Mouse (Mus musculus) spleen, adult 18-20 months (tissue): ENCODE measurements around the gene Erc1.

Experiments
- DNase-seq, 2 experiments: peaks; one replicate each; pipeline ENCODE4 v3.0.0; 2022; ENCODE audit warnings: mixed read lengths in 2 of 2

The Erc1 gene

GRCm38 (mm10) chr6:119796911-119797486, 51.0 kb downstream of the Erc1 start:
- DNase-seq, result no peak

DNA sequence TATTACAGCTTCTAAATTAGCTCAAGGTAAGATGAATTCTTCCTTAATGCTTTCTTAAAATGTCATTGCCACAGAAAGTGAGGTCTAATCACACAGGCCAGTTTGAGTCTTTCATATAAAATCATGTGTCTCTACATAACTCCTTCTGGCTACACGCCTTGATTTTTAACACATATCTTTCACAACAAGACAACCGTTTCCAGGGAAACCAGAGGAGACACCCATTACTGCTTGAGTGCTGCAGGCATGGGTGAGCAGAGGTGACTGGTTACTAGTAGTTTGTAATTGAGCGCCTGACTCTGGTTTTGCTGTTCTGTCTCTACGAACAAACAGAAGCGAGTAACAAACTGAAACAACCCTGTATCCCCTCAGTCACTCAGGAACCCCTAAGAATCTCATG, 51.7 kb downstream of the Erc1 start:
- no peak for DNase-seq

DNA sequence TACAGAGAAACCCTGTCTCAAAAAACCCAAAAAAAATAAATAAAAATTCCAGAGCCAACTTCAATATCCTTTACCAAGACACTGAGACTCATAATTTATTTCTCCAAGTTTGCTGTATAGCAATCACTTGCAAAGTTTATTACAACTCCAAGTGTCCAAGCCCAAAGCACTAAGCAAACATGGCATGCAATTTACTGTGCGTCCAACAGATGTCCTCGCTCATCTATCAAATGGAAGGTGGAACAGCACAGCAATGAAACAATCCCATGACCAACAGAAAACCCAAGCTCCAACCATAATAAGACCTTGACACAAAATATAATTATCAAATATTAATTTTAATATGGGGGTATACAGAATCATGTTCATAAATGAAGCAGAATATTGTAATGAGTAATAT, 55.4 kb downstream of the Erc1 start:
- peak; percentile 6 to 49 for DNase-seq

DNA sequence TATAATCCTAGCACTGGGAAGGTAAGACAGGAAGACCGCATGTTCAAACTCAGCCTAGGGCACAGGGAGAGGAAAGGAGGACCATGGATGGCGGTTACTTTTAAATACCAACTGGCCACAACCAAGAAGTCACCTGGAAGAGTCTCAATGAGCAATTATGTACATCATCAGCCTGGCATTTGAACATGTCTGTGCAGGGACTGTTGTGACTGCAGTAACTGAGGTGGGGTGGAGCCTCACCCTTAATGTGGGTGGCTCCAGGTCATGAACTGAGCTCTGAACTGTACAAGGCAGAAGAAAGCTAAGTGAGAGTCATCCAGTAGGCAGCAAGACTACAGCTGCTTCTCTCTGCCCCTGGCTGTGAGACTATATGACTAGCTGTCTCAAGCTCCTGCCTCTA, 65.6 kb downstream of the Erc1 start:
- no peak for DNase-seq

DNA sequence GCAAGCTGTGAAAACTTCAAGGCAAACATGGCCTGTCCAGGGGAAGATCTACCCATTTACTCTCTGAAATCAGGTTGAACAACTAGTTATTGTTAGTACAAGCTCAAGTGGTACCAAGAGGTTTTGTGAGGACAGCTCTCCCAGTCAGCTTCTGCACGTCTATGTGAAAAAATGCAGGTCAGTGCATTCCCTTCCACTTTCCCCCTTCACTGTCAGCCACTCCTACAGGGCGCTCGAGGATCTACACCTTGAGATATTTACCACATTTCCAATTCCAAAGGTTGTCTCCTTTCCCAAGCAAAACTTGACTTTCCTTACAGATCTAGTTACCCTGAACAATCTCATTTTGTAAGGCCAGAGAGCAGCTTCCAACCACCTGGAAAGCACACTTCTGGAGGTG, 66.9 kb downstream of the Erc1 start:
- no peak for DNase-seq

DNA sequence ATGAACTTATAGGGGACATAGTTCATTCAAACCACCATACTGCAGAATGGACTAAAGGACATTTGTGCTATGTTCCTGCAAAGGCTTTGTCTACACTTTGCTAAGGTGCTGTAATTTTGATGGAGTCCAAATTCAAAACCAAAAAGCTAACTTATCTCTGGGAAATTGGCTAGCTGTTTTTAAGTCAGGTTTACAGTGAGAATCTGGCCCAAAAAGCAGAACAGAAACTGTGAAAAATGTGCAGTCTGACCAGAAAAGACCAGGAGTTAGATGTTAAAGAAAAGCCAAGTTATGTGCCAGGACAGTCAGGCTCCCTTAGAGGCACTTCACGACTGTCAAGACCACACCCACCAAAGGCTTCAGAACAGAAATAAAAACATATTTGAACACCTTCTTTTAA, 79.2 kb downstream of the Erc1 start:
- no peak for DNase-seq

DNA sequence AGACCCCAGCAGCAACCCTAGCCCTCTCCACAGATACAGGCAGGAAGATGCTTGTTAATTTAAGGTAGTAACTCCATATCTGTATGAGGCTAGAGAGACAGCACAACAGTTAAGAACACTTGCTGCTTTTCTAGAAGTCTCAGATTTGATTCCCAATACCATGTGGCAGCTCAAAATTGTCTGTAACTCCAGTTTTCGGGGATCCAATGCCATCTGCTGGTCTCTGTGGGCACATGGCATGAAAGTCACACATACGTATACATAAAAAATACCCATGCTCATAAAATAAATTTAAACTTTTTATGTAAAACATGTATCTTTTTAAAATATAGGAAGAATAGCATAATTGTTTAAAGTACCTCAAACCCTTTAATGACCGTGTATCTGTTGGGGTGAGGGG, 83.6 kb downstream of the Erc1 start:
- no peak for DNase-seq

- no peak for DNase-seq
Observed at GRCm38 (mm10) chr6:119759866-119760265, 88.1 kb downstream of the Erc1 start.

DNA sequence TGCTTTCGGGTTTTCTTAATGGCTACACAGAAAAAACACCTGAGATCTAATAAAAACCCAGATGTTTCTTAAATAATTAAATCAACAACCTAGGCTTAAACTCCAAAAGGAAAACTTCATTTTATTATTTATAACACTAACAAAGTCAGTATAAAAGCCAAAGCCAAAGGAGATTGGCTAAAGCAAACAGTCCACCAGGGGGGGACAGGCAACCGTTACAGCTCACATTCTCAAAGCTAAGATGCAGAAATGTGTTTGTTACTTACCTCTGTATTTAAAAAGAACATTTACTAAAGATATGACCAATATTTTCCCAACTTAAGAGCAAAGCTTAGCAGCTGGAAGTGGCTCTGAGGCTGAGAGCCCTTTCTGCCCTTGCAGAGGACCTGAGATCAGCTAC, 89.5 kb downstream of the Erc1 start:
- no peak for DNase-seq

DNA sequence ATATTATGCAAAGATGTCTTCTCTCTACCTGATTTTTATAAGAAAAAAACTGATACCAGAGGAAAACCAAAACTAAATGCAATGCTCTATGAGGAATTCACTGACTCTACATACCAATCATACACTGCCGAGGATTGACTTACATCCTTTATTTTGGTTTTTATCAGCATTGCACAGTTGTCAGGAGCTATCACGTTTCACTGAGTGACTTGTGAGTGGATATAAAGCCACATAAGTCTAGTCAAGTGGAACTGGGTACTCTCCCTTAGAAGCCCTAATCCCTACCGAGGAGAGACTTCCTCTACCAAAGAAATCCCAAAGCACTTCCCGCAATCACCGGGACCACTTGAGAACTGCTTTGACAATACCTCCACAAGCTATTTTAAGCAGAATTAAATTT, 90.2 kb downstream of the Erc1 start:
- DNase-seq, result no peak

GRCm38 (mm10) chr6:119755866-119756265, 92.1 kb downstream of the Erc1 start:
- no peak for DNase-seq

GRCm38 (mm10) chr6:119749093-119749635, 98.8 kb downstream of the Erc1 start:
- no peak for DNase-seq

DNA sequence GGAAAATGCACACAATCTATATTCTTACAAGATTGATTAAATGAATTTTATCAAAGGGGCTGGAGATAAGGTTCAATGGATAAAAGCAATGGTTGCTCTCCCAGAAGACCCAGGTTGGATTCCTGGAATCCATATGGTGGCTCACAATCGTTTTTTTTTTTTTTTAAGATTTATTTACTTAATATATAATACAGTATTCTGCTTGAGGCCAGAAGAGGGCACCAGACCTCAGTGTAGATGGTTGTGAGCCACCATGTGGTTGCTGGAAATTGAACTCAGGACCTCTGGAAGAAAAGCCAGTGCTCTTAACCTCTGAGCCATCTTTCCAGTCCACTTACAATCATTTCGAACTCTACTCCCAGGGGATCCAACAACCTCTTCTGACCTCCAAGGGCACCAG, 106.1 kb downstream of the Erc1 start:
- no peak for DNase-seq

GRCm38 (mm10) chr6:119740541-119740940, 107.4 kb downstream of the Erc1 start:
- DNase-seq, result no peak

DNA sequence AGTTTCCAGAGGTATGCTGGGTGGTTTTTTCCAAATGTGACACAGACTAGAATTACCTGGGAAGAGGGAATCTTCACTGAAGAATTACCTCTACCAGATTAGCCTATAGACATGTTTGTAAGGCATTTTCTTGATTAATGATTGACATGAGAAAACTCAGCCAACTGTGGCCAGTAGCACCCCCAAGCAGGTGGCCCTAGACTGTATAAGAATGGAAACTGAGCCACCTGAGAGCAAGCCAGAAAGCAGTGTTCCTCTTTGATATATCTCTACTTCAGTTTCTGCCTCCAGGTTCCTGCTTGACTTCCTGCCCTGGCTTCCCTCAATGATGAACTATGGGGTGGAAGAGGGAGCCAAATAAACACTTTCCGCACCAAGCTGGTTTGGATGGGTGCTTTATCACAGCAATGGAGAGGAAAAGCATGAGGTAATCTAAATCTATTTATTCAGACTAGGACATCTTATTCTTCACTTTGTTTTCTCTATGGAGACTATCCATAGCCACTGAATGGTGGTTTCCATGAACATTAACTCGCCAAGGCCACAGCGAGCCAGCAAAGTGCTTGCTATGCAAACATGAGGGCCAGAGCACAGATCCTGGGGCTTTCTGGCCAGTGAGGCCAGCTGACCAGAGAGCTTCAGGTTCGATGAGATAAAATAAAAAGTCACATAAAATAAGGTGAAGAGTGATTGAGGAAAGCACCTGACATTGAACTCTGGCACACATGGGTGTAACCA, 109.2 kb downstream of the Erc1 start:
- no peak for DNase-seq

DNA sequence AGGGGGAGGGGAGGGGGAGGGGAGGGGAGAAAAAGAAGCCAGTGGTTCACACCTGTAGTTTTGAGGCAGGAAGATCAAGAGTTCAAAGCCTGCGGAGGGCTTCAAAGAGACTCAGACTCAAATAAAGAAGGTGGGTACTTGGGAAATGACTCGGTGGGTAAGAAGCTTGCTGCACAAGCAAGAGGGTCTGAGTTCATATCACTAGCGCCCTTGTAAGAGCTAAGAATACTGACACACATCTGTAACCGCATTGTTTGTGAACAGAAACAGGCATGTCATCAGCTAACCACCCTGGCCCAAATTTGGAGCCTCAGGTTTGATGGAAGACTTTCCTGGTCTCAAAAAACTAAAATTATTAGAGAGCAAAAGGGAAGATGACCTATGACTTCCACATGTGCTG, 110.3 kb downstream of the Erc1 start:
- DNase-seq, result no peak

GRCm38 (mm10) chr6:119735937-119736336, 112.0 kb downstream of the Erc1 start:
- no peak for DNase-seq

GRCm38 (mm10) chr6:119731155-119731554, 116.8 kb downstream of the Erc1 start:
- DNase-seq, result no peak

GRCm38 (mm10) chr6:119715234-119715633, 132.7 kb downstream of the Erc1 start:
- no peak for DNase-seq

DNA sequence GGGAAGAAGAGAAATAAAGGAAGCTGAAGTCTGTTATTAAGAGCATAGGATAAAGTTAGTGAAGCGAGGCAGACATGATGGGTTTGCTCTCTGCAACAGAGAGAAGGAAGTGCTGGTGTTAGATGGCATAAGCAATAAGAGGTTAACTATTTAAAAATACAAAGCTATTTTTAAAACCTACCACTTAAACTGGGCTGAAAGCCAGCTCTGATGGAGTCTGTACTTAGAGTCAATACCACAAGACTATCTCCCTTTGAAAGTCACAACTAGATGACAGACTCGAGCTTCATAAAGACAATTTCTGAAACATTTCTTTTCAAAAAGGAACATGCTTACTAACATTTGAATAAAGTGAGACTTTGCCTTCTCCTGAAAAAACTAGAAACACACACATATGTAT, 134.0 kb downstream of the Erc1 start:
- DNase-seq, result no peak

DNA sequence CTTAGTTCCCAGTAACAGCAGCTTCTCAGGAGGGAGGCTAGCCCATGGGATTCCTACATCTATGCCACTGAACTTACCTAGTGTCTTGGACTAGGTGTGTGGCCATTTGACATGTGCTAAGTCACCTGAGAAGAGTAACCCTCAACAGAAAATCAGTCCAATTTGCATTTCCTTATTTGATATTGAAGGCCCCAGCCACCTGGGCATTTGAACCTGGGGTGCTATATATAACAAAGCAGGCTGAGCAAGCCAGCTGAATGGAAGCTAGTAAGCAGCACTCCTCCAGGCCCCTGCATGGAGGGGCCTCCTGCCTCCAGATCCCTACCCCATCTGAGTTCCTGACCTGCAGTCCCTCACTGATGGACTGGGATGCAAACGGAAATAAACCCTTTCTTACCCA, 135.5 kb downstream of the Erc1 start:
- DNase-seq, result no peak

DNA sequence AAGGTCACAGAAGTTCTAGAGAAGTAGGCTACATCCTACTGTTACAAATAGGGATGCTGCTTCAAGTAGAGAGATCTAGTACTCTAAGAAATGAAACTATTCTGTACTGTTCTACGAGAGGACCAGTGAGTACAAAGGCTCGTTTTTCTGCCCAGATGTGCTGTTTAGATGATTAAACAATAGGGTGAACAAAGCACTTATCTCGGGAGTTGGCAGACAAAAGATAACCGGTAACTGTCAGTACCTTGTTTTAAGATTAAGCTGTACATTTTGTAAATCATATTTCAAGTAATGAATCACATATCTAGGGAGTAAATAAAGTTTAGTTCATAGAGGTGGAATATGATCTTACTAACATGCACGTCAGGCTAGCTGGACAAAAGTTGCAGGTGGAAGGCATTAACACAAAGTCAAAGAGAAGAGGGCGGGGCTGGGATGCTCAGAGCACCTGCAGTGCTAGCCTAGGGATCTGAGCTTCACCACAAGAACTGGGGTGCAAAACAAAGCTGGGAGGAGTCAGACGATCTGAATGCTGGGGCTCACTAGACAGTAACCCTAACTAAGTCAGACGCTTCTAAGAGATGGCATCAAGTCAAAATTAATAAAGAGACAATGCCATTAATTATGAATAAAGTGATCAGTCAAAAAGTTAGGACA, 136.2 kb downstream of the Erc1 start:
- no peak for DNase-seq

DNA sequence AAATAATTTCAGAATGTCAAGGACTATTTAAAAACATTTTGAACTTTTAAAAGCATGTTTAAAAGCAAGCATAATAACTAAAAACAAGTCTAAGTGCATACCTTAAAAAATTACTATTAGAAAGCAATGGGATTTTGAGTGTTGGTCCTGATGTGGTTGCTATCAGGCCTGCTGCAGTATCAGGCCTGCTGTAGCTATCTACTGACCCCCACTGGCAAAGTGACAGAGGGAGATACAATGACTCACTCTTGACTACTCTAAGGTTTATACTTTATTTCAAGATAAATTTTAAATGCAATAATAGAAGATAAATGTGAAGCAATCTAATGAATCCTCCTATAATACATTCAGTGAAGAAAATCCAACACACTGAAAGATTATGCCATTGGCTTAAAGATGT, 138.4 kb downstream of the Erc1 start:
- no peak for DNase-seq

- DNase-seq, result no peak
Observed at GRCm38 (mm10) chr6:119707911-119708310, 140.1 kb downstream of the Erc1 start.
